Mouse (Mus musculus) neural tube, embryonic 13.5 days (tissue): ENCODE measurements at regions not wholly inside any gene's neighbourhood (a gene's known extent, or its start where the extent isn't known, plus 50 kb on each side); places are given as distances from the start of the nearest gene placed in this dataset.

Source experiments
- ATAC-seq: fragments of 200-750 bp; cut with Nextera tagmentation; 2 replicates; pipeline ENCODE4 v1.8.0; 2017; ENCODE audit warnings: low read depth, mild to moderate bottlenecking, moderate TSS enrichment, moderate library complexity
- H3K27ac ChIP-seq: fragments of 300-500 bp; sonication (generic); replicated peaks from 2 replicates; pipeline ENCODE4 v1.5.1; 2015; ENCODE audit warnings: moderate library complexity, mild to moderate bottlenecking, inconsistent platforms
- H3K27me3 ChIP-seq: fragments of 300-500 bp; sonication (generic); 2 replicates; pipeline ENCODE4 v1.6.1; 2015; ENCODE audit warnings: mild to moderate bottlenecking, inconsistent platforms
- H3K36me3 ChIP-seq: fragments of 300-500 bp; sonication (generic); 2 replicates; pipeline ENCODE4 v1.6.1; 2015; ENCODE audit warnings: mild to moderate bottlenecking, inconsistent platforms
- H3K4me1 ChIP-seq: fragments of 300-500 bp; sonication (generic); replicated peaks from 2 replicates; pipeline ENCODE4 v1.6.1; 2015; ENCODE audit warnings: inconsistent platforms
- H3K4me2 ChIP-seq: fragments of 300-500 bp; sonication (generic); 2 replicates; pipeline ENCODE4 v1.6.1; 2015; ENCODE audit warnings: inconsistent platforms, mild to moderate bottlenecking, moderate library complexity
- H3K4me3 ChIP-seq: fragments of 300-500 bp; sonication (generic); 2 replicates; pipeline ENCODE4 v1.5.1; 2015; ENCODE audit warnings: mild to moderate bottlenecking, inconsistent platforms
- H3K9ac ChIP-seq: fragments of 300-500 bp; sonication (generic); 2 replicates; pipeline ENCODE4 v1.6.1; 2015; ENCODE audit warnings: moderate library complexity, mild to moderate bottlenecking, inconsistent platforms
- H3K9me3 ChIP-seq: fragments of 300-500 bp; sonication (generic); 2 replicates; pipeline ENCODE4 v1.6.1; 2016; ENCODE audit warnings: inconsistent platforms
- WGBS: fragments of 180-500 bp; shearing (Covaris S2); methylation state at CpG from one replicate; pipeline ENCODE4 v1.1.7; 2015; 5-methylcytosine and 5-hydroxymethylcytosine counted together

GRCm38 (mm10) chr16:57888138-57888537 is 133.6 kb upstream of the Col8a1 start:
- Histone ChIP-seq H3K9me3 (no peaks in the 10 kb centered on the region), H3K27me3 (no peaks in the 10 kb centered on the region), H3K4me2 (no peak overlapping the region), H3K4me3 (no peak overlapping the region), H3K36me3 (no peaks in the 10 kb centered on the region), H3K27ac (no peak overlapping the region), H3K9ac (no peak overlapping the region), H3K4me1 (0 out of 2 replicates have a peak, but pooled peaks cover 5% of the 10 kb centered on the region)
- ATAC-seq, result peak; percentile 63
- WGBS, result 33% methylated on average over 2 of the region's 2 CpGs

- peak; percentile 71; the same call in 1 of the 2 replicates for ATAC-seq
- Histone ChIP-seq H3K27me3 (no peaks in the 10 kb centered on the region), H3K4me2 (no peak overlapping the region), H3K27ac (no peak overlapping the region), H3K9me3 (no peaks in the 10 kb centered on the region), H3K9ac (no peak overlapping the region), H3K36me3 (no peaks in the 10 kb centered on the region), H3K4me1 (0 out of 2 replicates have a peak, but pooled peaks cover 5% of the 10 kb centered on the region), H3K4me3 (no peak overlapping the region)
- 31% methylated on average over 2 of the region's 2 CpGs for WGBS
These were observed 134.0 kb upstream of the Col8a1 start for GRCm38 (mm10) chr16:57888553-57888952.

GRCm38 (mm10) chr16:57890135-57890534 is 135.6 kb upstream of the Col8a1 start:
- Histone ChIP-seq H3K27ac (no peak overlapping the region), H3K9me3 (no peaks in the 10 kb centered on the region), H3K4me2 (no peak overlapping the region), H3K36me3 (no peaks in the 10 kb centered on the region), H3K27me3 (no peaks in the 10 kb centered on the region), H3K4me1 (0 out of 2 replicates have a peak, but pooled peaks cover 5% of the 10 kb centered on the region), H3K9ac (no peak overlapping the region), H3K4me3 (no peak overlapping the region)
- no peak for ATAC-seq
- 79% methylated on average over 5 of the region's 5 CpGs for WGBS

DNA sequence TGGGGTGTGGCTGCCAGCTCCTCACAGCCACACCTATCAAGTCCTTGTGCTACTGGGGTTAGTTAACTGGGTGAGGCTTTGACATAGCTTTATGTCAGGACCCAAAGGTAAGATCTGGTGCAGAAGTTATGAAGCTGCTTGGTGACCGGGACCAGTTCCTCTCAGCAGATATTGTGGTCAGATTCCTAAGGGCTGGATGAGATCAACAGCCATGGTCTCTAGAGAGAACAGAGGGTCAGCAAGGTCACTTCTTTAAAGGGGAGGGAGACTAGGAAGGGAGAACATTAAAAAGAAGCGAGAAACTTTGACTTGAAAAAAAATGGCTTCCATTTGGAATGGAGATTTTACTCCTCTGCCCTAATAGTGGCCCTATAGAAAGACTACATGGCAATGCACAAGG is 138.6 kb upstream of the Col8a1 start:
- WGBS, result 79% methylated on average over 2 of the region's 2 CpGs
- no peak for ATAC-seq
- Histone ChIP-seq H3K36me3 (no peaks in the 10 kb centered on the region), H3K4me1 (0 out of 2 replicates have a peak, but pooled peaks cover 5% of the 10 kb centered on the region), H3K4me2 (no peak overlapping the region), H3K4me3 (no peak overlapping the region), H3K27ac (no peak overlapping the region), H3K9me3 (no peaks in the 10 kb centered on the region), H3K9ac (no peak overlapping the region), H3K27me3 (no peaks in the 10 kb centered on the region)

DNA sequence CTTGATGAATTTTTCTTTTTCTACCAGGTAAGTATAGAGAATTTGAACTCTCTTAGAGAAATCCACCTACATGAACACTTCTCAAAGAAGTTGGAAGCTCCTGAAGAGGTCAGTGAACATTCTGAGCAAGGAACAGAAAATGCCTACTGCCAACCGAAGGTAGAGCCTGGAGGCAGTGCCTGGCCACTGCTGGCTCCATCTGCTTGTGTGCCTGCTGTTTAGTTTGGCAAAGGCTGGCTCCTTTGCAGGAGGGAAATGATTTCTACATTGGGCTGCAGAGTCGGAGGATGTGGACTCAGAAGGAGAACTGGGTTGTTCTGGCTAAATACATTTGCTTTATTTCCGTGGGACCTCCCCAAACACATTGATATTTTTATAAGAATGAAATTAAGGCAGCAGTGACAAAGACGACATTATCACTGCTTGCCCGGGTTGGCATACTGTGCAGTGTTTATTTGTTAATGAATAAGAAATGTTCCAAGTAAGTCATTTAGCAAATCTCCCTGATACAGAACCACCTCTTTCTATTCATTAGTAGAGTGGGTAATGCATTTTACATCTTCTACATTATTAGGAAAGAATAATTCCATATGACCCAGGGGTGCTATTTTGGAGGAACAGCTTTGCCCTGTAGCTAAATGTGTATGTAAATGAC is 139.3 kb upstream of the Col8a1 start:
- WGBS, result 59% methylated on average over 5 of the region's 5 CpGs
- no peak overlapping the region for H3K4me2 ChIP-seq
- H3K4me1 ChIP-seq, result 0 out of 2 replicates have a peak, but pooled peaks cover under 1% of the 10 kb centered on the region
- H3K4me3 ChIP-seq, result no peak overlapping the region
- no peak overlapping the region for H3K9ac ChIP-seq
- no peaks in the 10 kb centered on the region for H3K27me3 ChIP-seq
- H3K9me3 ChIP-seq, result no peaks in the 10 kb centered on the region
- peak; percentile 81 for ATAC-seq
- H3K27ac ChIP-seq, result no peak overlapping the region
- H3K36me3 ChIP-seq, result no peaks in the 10 kb centered on the region

- Histone ChIP-seq H3K9ac (no peak overlapping the region), H3K4me1 (no peaks in the 10 kb centered on the region), H3K27ac (no peak overlapping the region), H3K36me3 (no peaks in the 10 kb centered on the region), H3K27me3 (no peaks in the 10 kb centered on the region), H3K4me2 (no peak overlapping the region), H3K4me3 (no peak overlapping the region), H3K9me3 (no peaks in the 10 kb centered on the region)
- 57% methylated on average over 4 of the region's 4 CpGs for WGBS
- ATAC-seq, result no peak
These were observed 146.5 kb upstream of the Col8a1 start for GRCm38 (mm10) chr16:57901006-57901405.

- no peak overlapping the region for H3K4me3 ChIP-seq
- H3K4me2 ChIP-seq, result no peak overlapping the region
- H3K27me3 ChIP-seq, result no peaks in the 10 kb centered on the region
- 73% methylated on average over 3 of the region's 3 CpGs for WGBS
- no peak for ATAC-seq
- H3K4me1 ChIP-seq, result no peaks in the 10 kb centered on the region
- no peak overlapping the region for H3K9ac ChIP-seq
- H3K9me3 ChIP-seq, result no peaks in the 10 kb centered on the region
- no peaks in the 10 kb centered on the region for H3K36me3 ChIP-seq
- H3K27ac ChIP-seq, result no peak overlapping the region
These were observed 148.0 kb upstream of the Col8a1 start for GRCm38 (mm10) chr16:57902498-57902897.

- no peak overlapping the region for H3K9ac ChIP-seq
- H3K4me3 ChIP-seq, result no peak overlapping the region
- no peaks in the 10 kb centered on the region for H3K9me3 ChIP-seq
- H3K4me1 ChIP-seq, result no peaks in the 10 kb centered on the region
- no peak overlapping the region for H3K4me2 ChIP-seq
- no peak overlapping the region for H3K27ac ChIP-seq
- H3K36me3 ChIP-seq, result no peaks in the 10 kb centered on the region
- no peaks in the 10 kb centered on the region for H3K27me3 ChIP-seq
- 49% methylated on average over 2 of the region's 2 CpGs for WGBS
- no peak for ATAC-seq
These were observed 157.5 kb upstream of the Col8a1 start for GRCm38 (mm10) chr16:57912001-57912400.

GRCm38 (mm10) chr16:57914506-57914905 is 160.0 kb upstream of the Col8a1 start:
- 77% methylated on average over 1 of the region's 1 CpGs for WGBS
- no peak overlapping the region for H3K9ac ChIP-seq
- no peak for ATAC-seq

GRCm38 (mm10) chr16:57915451-57915850 is 160.9 kb upstream of the Col8a1 start:
- H3K36me3 ChIP-seq, result no peaks in the 10 kb centered on the region
- H3K9me3 ChIP-seq, result no peaks in the 10 kb centered on the region
- H3K4me3 ChIP-seq, result no peak overlapping the region
- H3K27me3 ChIP-seq, result no peaks in the 10 kb centered on the region
- ATAC-seq, result no peak
- no peaks in the 10 kb centered on the region for H3K4me1 ChIP-seq
- no peak overlapping the region for H3K4me2 ChIP-seq
- H3K9ac ChIP-seq, result no peak overlapping the region
- no peak overlapping the region for H3K27ac ChIP-seq
- 77% methylated on average over 2 of the region's 2 CpGs for WGBS

More at GRCm38 (mm10) chr16:57914506-57914905, 160.0 kb upstream of the Col8a1 start:
- Histone ChIP-seq H3K27me3 (no peaks in the 10 kb centered on the region), H3K36me3 (no peaks in the 10 kb centered on the region), H3K27ac (no peak overlapping the region), H3K9me3 (no peaks in the 10 kb centered on the region), H3K4me3 (no peak overlapping the region), H3K4me2 (no peak overlapping the region), H3K4me1 (no peaks in the 10 kb centered on the region)

DNA sequence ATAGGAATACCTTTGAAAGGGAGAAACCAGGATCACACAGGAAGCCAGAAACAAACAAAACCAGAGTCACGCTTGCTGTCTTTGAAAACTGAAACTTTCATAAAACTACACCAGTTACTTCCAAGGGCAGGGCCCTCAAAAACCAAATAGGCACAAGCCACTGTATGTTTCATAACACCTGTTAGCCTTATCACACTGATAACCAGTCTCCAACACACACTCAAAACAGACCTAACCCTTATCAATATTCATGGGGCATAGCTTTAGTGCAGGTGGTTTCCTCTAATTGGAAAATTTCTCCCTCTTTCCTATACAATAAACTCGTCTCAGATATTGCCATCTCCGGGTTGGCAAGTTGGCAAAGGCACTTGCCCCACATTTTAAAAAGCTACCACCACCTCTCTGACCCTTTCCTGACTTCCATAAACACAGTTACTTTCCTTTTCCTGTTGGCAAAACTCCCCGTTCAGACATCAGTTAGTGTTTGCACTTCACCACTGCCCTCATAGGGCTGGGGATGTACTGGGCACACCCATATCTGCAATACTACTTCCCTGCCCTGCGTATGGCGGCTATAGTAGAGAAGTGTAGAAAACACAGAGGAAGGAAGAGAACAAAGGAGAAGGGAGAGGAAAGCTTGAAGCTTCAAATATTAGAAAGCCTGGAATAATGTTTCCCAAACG is 169.1 kb upstream of the Col8a1 start:
- Histone ChIP-seq H3K36me3 (no peaks in the 10 kb centered on the region), H3K27me3 (no peaks in the 10 kb centered on the region), H3K27ac (no peak overlapping the region), H3K9me3 (no peaks in the 10 kb centered on the region), H3K4me3 (no peak overlapping the region), H3K9ac (no peak overlapping the region), H3K4me2 (no peak overlapping the region), H3K4me1 (no peaks in the 10 kb centered on the region)
- 75% methylated on average over 7 of the region's 7 CpGs for WGBS
- no peak for ATAC-seq

DNA sequence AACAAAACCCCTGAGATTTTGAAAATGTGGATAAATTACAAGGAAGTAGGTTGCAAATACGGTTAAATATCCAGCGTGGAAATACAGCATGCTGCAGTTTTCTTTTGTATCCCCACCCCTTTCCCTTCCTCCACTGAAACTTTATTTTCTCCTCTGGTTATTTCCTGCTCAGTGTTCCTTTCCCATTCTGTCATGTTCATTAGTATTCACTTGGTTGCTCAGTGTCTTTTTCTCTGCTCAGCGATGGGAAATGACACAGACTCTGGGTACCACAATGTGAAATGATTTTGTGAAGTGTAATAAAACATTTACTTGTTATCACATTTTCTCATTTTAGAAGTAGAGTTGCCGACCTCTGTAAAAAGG is 169.6 kb upstream of the Col8a1 start:
- 69% methylated on average over 4 of the region's 4 CpGs for WGBS

GRCm38 (mm10) chr16:57927816-57928215 is 173.3 kb upstream of the Col8a1 start:
- no peaks in the 10 kb centered on the region for H3K4me1 ChIP-seq
- H3K36me3 ChIP-seq, result no peaks in the 10 kb centered on the region
- WGBS, result 78% methylated on average over 4 of the region's 4 CpGs
- no peaks in the 10 kb centered on the region for H3K27me3 ChIP-seq
- ATAC-seq, result no peak
- no peaks in the 10 kb centered on the region for H3K9me3 ChIP-seq
- no peak overlapping the region for H3K4me2 ChIP-seq
- no peak overlapping the region for H3K4me3 ChIP-seq
- H3K27ac ChIP-seq, result no peak overlapping the region
- no peak overlapping the region for H3K9ac ChIP-seq

More for the DNA sequence above, 169.6 kb upstream of the Col8a1 start:
- Histone ChIP-seq H3K4me1 (no peaks in the 10 kb centered on the region), H3K9me3 (no peaks in the 10 kb centered on the region), H3K36me3 (no peaks in the 10 kb centered on the region), H3K4me3 (no peak overlapping the region), H3K4me2 (no peak overlapping the region), H3K9ac (no peak overlapping the region), H3K27me3 (no peaks in the 10 kb centered on the region), H3K27ac (no peak overlapping the region)
- no peak for ATAC-seq
